Mouse (Mus musculus) urinary bladder, postnatal 25 days (tissue): ENCODE data around the gene Aff1.

Source experiments
- DNase-seq: peaks from one replicate; pipeline ENCODE4 v3.0.0; 2022; ENCODE audit warnings: low spot score

Aff1 gene

GRCm38 (mm10) chr5:103726281-103726938 lies 34.2 kb downstream of the Aff1 start:
- no peak for DNase-seq

- DNase-seq = no peak
Measured at GRCm38 (mm10) chr5:103727777-103728395, 35.7 kb downstream of the Aff1 start.

GRCm38 (mm10) chr5:103729225-103729624 lies 37.1 kb downstream of the Aff1 start:
- no peak for DNase-seq

GRCm38 (mm10) chr5:103730142-103730541 lies 38.0 kb downstream of the Aff1 start:
- DNase-seq = no peak

GRCm38 (mm10) chr5:103730727-103731126 lies 38.6 kb downstream of the Aff1 start:
- DNase-seq = no peak

GRCm38 (mm10) chr5:103732581-103732980 lies 40.4 kb downstream of the Aff1 start:
- DNase-seq = no peak

- DNase-seq = no peak
Measured at GRCm38 (mm10) chr5:103735411-103736112, 43.4 kb downstream of the Aff1 start.

- no peak for DNase-seq
Measured at GRCm38 (mm10) chr5:103736553-103737207, 44.5 kb downstream of the Aff1 start.

- DNase-seq = peak; percentile 49
Measured at GRCm38 (mm10) chr5:103737208-103738066, 45.3 kb downstream of the Aff1 start.

GRCm38 (mm10) chr5:103738509-103738908 lies 46.3 kb downstream of the Aff1 start:
- no peak for DNase-seq

- no peak for DNase-seq
Measured at GRCm38 (mm10) chr5:103739163-103739562, 47.0 kb downstream of the Aff1 start.

GRCm38 (mm10) chr5:103740093-103740902 lies 48.1 kb downstream of the Aff1 start:
- DNase-seq = no peak

GRCm38 (mm10) chr5:103740903-103741246 lies 48.7 kb downstream of the Aff1 start:
- no peak for DNase-seq

GRCm38 (mm10) chr5:103741443-103741842 lies 49.3 kb downstream of the Aff1 start:
- DNase-seq = no peak

GRCm38 (mm10) chr5:103741992-103742391 lies 49.8 kb downstream of the Aff1 start:
- no peak for DNase-seq

GRCm38 (mm10) chr5:103744531-103744930 lies 52.4 kb downstream of the Aff1 start:
- no peak for DNase-seq

GRCm38 (mm10) chr5:103745635-103746034 lies 53.5 kb downstream of the Aff1 start:
- no peak for DNase-seq

- no peak for DNase-seq
Measured at GRCm38 (mm10) chr5:103746561-103747085, 54.4 kb downstream of the Aff1 start.

- DNase-seq = no peak
Measured at GRCm38 (mm10) chr5:103747098-103747497, 54.9 kb downstream of the Aff1 start.

- no peak for DNase-seq
Measured at GRCm38 (mm10) chr5:103748343-103748742, 56.2 kb downstream of the Aff1 start.
